Mouse (Mus musculus) embryonic facial prominence, embryonic 12.5 days (tissue): ENCODE data around the gene Ankrd13a. TPM values are rescaled to one million over a fixed set of nuclear protein-coding genes. Genes with fewer than 3 reads are reported as not detected.
A peak's percentile ranks its signal among the peaks of the same experiment; 100 is the strongest.
"Not testable (repeated sequence)": the region's sequence is repeated elsewhere in the genome, so short reads cannot be mapped to it uniquely, and the experiment has no call there.

Source experiments
- ATAC-seq: fragments of 200-750 bp; cut with Nextera tagmentation; 2 replicates; pipeline ENCODE4 v1.8.0; 2017; ENCODE audit not compliant: insufficient number of reproducible peaks, insufficient read depth, low FRiP score, low TSS enrichment
- H3K27ac ChIP-seq: fragments of 300-500 bp; sonication (generic); 2 replicates; pipeline ENCODE4 v1.5.1; 2016; ENCODE audit warnings: mild to moderate bottlenecking
- H3K27me3 ChIP-seq: fragments of 300-500 bp; sonication (generic); 2 replicates; pipeline ENCODE4 v1.6.1; 2016; ENCODE audit warnings: mild to moderate bottlenecking, moderate library complexity
- H3K36me3 ChIP-seq: fragments of 300-500 bp; sonication (generic); 2 replicates; pipeline ENCODE4 v1.6.1; 2016; ENCODE audit warnings: mild to moderate bottlenecking
- H3K4me1 ChIP-seq: fragments of 300-500 bp; sonication (generic); 2 replicates; pipeline ENCODE4 v1.6.1; 2016
- H3K4me2 ChIP-seq: fragments of 300-500 bp; sonication (generic); replicated peaks from 2 replicates; pipeline ENCODE4 v1.6.1; 2016; ENCODE audit warnings: mild to moderate bottlenecking, moderate library complexity
- H3K4me3 ChIP-seq: fragments of 300-500 bp; sonication (generic); 2 replicates; pipeline ENCODE4 v1.5.1; 2016; ENCODE audit warnings: mild to moderate bottlenecking
- H3K9ac ChIP-seq: fragments of 300-500 bp; sonication (generic); 2 replicates; pipeline ENCODE4 v1.6.1; 2016; ENCODE audit warnings: mild to moderate bottlenecking, moderate library complexity
- H3K9me3 ChIP-seq: fragments of 300-500 bp; sonication (generic); 2 replicates; pipeline ENCODE4 v1.6.1; 2016; ENCODE audit warnings: mild to moderate bottlenecking, moderate library complexity
- WGBS: fragments of 180-500 bp; shearing (Covaris S2); methylation state at CpG from one replicate; pipeline ENCODE4 v1.1.7; 2016; 5-methylcytosine and 5-hydroxymethylcytosine counted together
- microRNA-seq: library from miRNA; unstranded; fragments of <30 nt; microRNA quantifications from one replicate; pipeline ENCODE4, GENCODE M21; 2017
- polyA plus RNA-seq: library from polyadenylated mRNA; unstranded; fragments of >200 nt; fragmentation: Nextera tagmentation; extraction: Ambion mirVana; gene quantifications from 2 replicates; pipeline ENCODE4 v1.2.1, GENCODE M21; 2016

Ankrd13a gene
- polyA plus RNA-seq, 1 experiment from 2014 or later = 63.9 TPM

DNA sequence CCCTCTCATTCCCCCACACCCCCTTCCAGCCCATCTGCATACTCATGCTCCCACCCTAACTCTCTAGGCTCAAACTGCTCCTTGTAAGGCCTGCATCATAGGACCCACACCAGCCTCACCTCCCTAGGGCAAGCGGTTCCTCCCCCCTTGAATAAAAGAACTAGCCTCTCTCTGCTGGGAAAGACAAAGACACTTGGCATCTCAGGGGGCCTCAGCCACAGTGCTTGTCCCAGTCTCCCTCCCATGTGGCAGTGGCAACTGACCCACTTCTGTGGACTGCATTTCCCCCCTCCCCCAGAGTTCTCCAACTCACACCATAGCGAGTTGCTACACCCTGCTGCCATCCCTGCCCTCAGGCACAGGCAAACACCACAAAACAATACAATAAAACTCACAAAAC is 69.9 kb downstream of the Ankrd13a start:
- H3K4me1 ChIP-seq = peaks cover 15% of the 10 kb centered on the region
- H3K4me3 ChIP-seq, H3K4me2 ChIP-seq, H3K9me3 ChIP-seq, H3K36me3 ChIP-seq, H3K27me3 ChIP-seq, H3K9ac ChIP-seq, H3K27ac ChIP-seq, ATAC-seq: not testable (repeated sequence)
- 56% methylated on average over 2 of the region's 2 CpGs for WGBS

DNA sequence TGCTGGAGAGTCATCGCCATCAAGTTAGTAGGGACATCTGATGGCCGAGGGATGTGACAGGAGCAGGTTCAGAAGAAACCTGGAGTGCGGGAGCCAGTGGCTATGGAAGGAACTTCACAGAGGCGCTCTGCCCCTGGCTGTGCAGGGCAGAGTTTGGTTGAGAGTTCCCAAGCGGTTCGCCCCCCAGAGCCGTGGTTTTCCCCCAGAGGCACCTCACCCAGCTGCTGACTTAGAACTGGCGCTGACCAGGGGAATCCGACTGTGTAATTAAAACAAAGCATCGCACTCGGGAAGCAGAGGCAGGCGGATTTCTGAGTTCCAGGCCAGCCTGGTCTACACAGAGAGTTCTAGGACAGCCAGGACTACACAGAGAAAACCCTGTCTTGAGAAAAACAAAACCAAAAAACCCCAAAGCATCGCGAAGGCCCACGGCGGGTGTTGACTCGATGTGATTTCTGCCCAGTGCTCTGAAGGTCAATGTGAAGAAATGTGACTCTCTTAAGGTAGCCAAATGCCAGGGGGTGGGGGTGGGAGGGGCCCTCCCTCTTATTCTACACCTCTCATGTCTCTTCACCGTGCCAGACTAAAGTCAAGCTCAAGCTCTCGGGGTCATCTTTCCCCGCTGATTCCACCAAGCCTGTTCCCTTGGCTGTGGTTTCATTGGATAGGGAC is 77.2 kb downstream of the Ankrd13a start:
- H3K36me3 ChIP-seq = no peaks in the 10 kb centered on the region
- ATAC-seq = no peak
- no peak overlapping the region for H3K9ac ChIP-seq
- WGBS = 82% methylated on average over 20 of the region's 20 CpGs
- H3K9me3 ChIP-seq = no peaks in the 10 kb centered on the region
- no peak overlapping the region for H3K27ac ChIP-seq
- no peak overlapping the region for H3K4me3 ChIP-seq
- no peaks in the 10 kb centered on the region for H3K27me3 ChIP-seq
- H3K4me2 ChIP-seq = no peak overlapping the region
- H3K4me1 ChIP-seq = peaks cover 4% of the 10 kb centered on the region

DNA sequence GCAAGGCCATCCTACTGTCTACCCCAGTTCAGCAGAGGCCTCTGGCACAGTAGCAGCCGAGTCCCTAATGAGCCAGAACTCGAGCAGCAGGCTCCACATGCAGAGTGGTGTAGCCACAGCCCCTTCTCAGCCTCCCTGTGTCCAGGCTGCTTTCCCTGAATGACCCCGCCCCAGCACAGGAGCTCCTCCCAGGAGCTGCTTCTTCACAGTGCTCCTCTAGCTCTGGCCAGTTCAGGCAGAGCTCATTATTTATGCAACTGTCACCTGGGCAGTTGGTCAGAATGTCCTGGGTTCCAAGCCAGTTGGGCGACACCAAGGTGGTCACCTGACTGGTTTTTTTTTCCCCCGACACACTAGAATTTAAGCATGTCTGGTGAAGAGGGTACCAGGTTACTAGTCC is 78.9 kb downstream of the Ankrd13a start, which contains the start of gene 4930519G04Rik:
Gene 4930519G04Rik, plus strand, starts transcription at position 301 of the 400 bp plus-strand sequence.
- not testable (repeated sequence) for H3K36me3 ChIP-seq, H3K9ac ChIP-seq, H3K27me3 ChIP-seq, H3K27ac ChIP-seq, H3K9me3 ChIP-seq, H3K4me1 ChIP-seq, H3K4me2 ChIP-seq, ATAC-seq, H3K4me3 ChIP-seq
- WGBS = 66% methylated on average over 3 of the region's 5 CpGs

Small RNA genes within 50 kb of the gene (microRNA-seq; reads per million reads assigned to microRNA genes)
- gene Mir6240 = 15.6 reads per million, percentile 31 among the genes with 10 or more reads in this experiment

Other genes starting within 250 kb of the Ankrd13a start
- 2.9 and 3.4 TPM in 2 replicates for gene Fam222a, start 206.7 kb upstream of the Ankrd13a start, polyA plus RNA-seq
- 3.2 and 3.5 TPM in 2 replicates for gene Trpv4, start 116.3 kb upstream of the Ankrd13a start, polyA plus RNA-seq
- 63.0 and 64.5 TPM in 2 replicates for gene Gltp, start 83.7 kb upstream of the Ankrd13a start, polyA plus RNA-seq
- gene Tchp, start 66.9 kb upstream of the Ankrd13a start, polyA plus RNA-seq = 18.8 and 21.7 TPM in 2 replicates
- gene Git2, start 840 bp downstream of the Ankrd13a start, polyA plus RNA-seq = 48.2 and 52.6 TPM in 2 replicates
- gene 1500011B03Rik, start 48.8 kb downstream of the Ankrd13a start, polyA plus RNA-seq = 109 and 113 TPM in 2 replicates
- not detected in 2 replicates for gene 4930519G04Rik, start 79.0 kb downstream of the Ankrd13a start, polyA plus RNA-seq
- 0.28 and 0.39 TPM in 2 replicates for gene Gm9936, start 84.0 kb downstream of the Ankrd13a start, polyA plus RNA-seq
- 2.4 and 4.2 TPM in 2 replicates for gene Oasl2, start 122.3 kb downstream of the Ankrd13a start, polyA plus RNA-seq
- gene Oasl1, start 148.6 kb downstream of the Ankrd13a start, polyA plus RNA-seq = 0.38 and 0.65 TPM in 2 replicates
- gene 2210016L21Rik, start 167.5 kb downstream of the Ankrd13a start, polyA plus RNA-seq = 65.4 and 73.8 TPM in 2 replicates
- 0.05 TPM in 1 of 2 replicates, not detected in the other for gene Hnf1a, start 196.4 kb downstream of the Ankrd13a start, polyA plus RNA-seq
- 19.9 and 32.7 TPM in 2 replicates for gene Sppl3, start 236.5 kb downstream of the Ankrd13a start, polyA plus RNA-seq